Mouse (Mus musculus) liver, embryonic 13.5 days (tissue): ENCODE data around the gene Adat3. TPM values are rescaled to one million over a fixed set of nuclear protein-coding genes. Genes with fewer than 3 reads are reported as not detected.

ENCODE experiments used
- ATAC-seq: fragments of 200-750 bp; cut with Nextera tagmentation; 2 replicates; pipeline ENCODE4 v1.8.0; 2017; ENCODE audit warnings: low read depth, mild to moderate bottlenecking, moderate number of reproducible peaks, moderate library complexity
- DNase-seq: peaks from one replicate; pipeline ENCODE4 v3.0.0; 2022
- H3K27ac ChIP-seq: fragments of 300-500 bp; sonication (generic); 2 replicates; pipeline ENCODE4 v1.5.1; 2015; ENCODE audit warnings: moderate library complexity, mild to moderate bottlenecking, inconsistent platforms
- H3K27me3 ChIP-seq: fragments of 300-500 bp; sonication (generic); 2 replicates; pipeline ENCODE4 v1.6.1; 2015; ENCODE audit warnings: mild to moderate bottlenecking, inconsistent platforms
- H3K36me3 ChIP-seq: fragments of 300-500 bp; sonication (generic); 2 replicates; pipeline ENCODE4 v1.6.1; 2015; ENCODE audit warnings: mild to moderate bottlenecking, inconsistent platforms
- H3K4me1 ChIP-seq: fragments of 300-500 bp; sonication (generic); replicated peaks from 2 replicates; pipeline ENCODE4 v1.6.1; 2015; ENCODE audit warnings: inconsistent platforms
- H3K4me2 ChIP-seq: fragments of 300-500 bp; sonication (generic); 2 replicates; pipeline ENCODE4 v1.6.1; 2015; ENCODE audit warnings: inconsistent platforms, mild to moderate bottlenecking, moderate library complexity
- H3K4me3 ChIP-seq: fragments of 300-500 bp; sonication (generic); replicated peaks from 2 replicates; pipeline ENCODE4 v1.5.1; 2015; ENCODE audit warnings: mild to moderate bottlenecking, inconsistent platforms
- H3K9ac ChIP-seq: fragments of 300-500 bp; sonication (generic); 2 replicates; pipeline ENCODE4 v1.6.1; 2015; ENCODE audit warnings: mild to moderate bottlenecking, inconsistent platforms
- H3K9me3 ChIP-seq: fragments of 300-500 bp; sonication (generic); replicated peaks from 2 replicates; pipeline ENCODE4 v1.6.1; 2016; ENCODE audit warnings: inconsistent platforms
- WGBS: fragments of 180-500 bp; shearing (Covaris S2); methylation state at CpG from one replicate; pipeline ENCODE4 v1.1.7; 2015; ENCODE audit not compliant: insufficient replicate concordance; 5-methylcytosine and 5-hydroxymethylcytosine counted together
- polyA plus RNA-seq: library from polyadenylated mRNA; unstranded; fragments of >200 nt; fragmentation: Nextera tagmentation; extraction: Ambion mirVana; gene quantifications from 2 replicates; pipeline ENCODE4 v1.2.1, GENCODE M21; 2015

Gene Adat3
- polyA plus RNA-seq, 1 experiment from 2014 or later: 6.3 TPM

GRCm38 (mm10) chr10:80570419-80570818, 32.3 kb upstream of the Adat3 start:
- Histone ChIP-seq H3K4me1 (peaks cover 95% of the 10 kb centered on the region), H3K4me2 (peak overlapping the region; percentile 100), H3K27me3 (no peaks in the 10 kb centered on the region), H3K4me3 (peak overlapping the region; percentile 96), H3K27ac (peak overlapping the region; percentile 99), H3K36me3 (peaks cover 47% of the 10 kb centered on the region), H3K9ac (peak overlapping the region; percentile 98), H3K9me3 (no peaks in the 10 kb centered on the region)
- ATAC-seq (no peak), DNase-seq (no peak)
- 28% methylated on average over 10 of the region's 10 CpGs for WGBS

- no peaks in the 10 kb centered on the region for H3K27me3 ChIP-seq
- H3K4me3 ChIP-seq: peak overlapping the region; percentile 96
- no peaks in the 10 kb centered on the region for H3K9me3 ChIP-seq
- 9% methylated on average over 30 of the region's 30 CpGs for WGBS
- H3K4me2 ChIP-seq: peak overlapping the region; percentile 100
- H3K27ac ChIP-seq: peak overlapping the region; percentile 99
- peaks cover 98% of the 10 kb centered on the region for H3K4me1 ChIP-seq
- peak overlapping the region; percentile 98 for H3K9ac ChIP-seq
- H3K36me3 ChIP-seq: peaks cover 40% of the 10 kb centered on the region
- ATAC-seq (peak; percentile 61), DNase-seq (peak; percentile 69)
Measured at GRCm38 (mm10) chr10:80570871-80571836, 31.5 kb upstream of the Adat3 start.

GRCm38 (mm10) chr10:80572477-80572876, 30.2 kb upstream of the Adat3 start:
- no peaks in the 10 kb centered on the region for H3K9me3 ChIP-seq

DNA sequence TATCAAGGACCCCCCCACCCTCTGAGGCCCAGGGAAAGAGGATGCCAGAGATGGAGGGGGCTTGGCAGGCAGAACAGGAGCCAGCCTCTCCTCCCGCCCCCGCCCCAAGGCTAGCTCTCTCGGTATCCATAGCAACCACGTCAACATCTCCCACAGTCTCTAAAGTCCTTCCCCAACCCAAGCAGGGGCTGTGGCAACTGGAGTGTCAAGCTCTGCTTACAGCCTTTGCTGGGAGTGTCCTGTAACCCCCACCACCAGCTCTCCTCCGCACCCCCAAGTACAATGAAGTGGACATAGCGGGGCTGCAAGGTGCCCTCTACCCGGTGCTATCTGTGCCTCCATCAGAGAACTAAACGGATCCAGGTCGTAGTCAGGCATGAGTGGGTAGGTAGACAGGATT, 28.7 kb upstream of the Adat3 start:
- WGBS: 54% methylated on average over 9 of the region's 9 CpGs
- H3K27ac ChIP-seq: peak overlapping the region; percentile 99
- H3K4me3 ChIP-seq: peak overlapping the region; percentile 96
- H3K36me3 ChIP-seq: peaks cover 14% of the 10 kb centered on the region
- H3K4me2 ChIP-seq: peak overlapping the region; percentile 100
- no peak for DNase-seq
- peak overlapping the region; percentile 98 for H3K9ac ChIP-seq
- H3K4me1 ChIP-seq: peaks cover 88% of the 10 kb centered on the region
- no peak for ATAC-seq
- H3K9me3 ChIP-seq: no peaks in the 10 kb centered on the region
- H3K27me3 ChIP-seq: no peaks in the 10 kb centered on the region

More at GRCm38 (mm10) chr10:80572477-80572876, 30.2 kb upstream of the Adat3 start:
- Histone ChIP-seq H3K9ac (peak overlapping the region; percentile 98), H3K27ac (peak overlapping the region; percentile 99), H3K4me2 (peak overlapping the region; percentile 100), H3K36me3 (peaks cover 29% of the 10 kb centered on the region), H3K4me3 (peak overlapping the region; percentile 96), H3K4me1 (peaks cover 90% of the 10 kb centered on the region), H3K27me3 (no peaks in the 10 kb centered on the region)
- peak; percentile 83 for DNase-seq
- 21% methylated on average over 2 of the region's 2 CpGs for WGBS
- ATAC-seq: peak; percentile 65

GRCm38 (mm10) chr10:80574896-80575295, 27.8 kb upstream of the Adat3 start:
- H3K27ac ChIP-seq: peak overlapping the region; percentile 99

GRCm38 (mm10) chr10:80575925-80576324, 26.8 kb upstream of the Adat3 start:
- Histone ChIP-seq H3K27me3 (no peaks in the 10 kb centered on the region), H3K9ac (peak overlapping the region; percentile 98), H3K36me3 (peaks cover 13% of the 10 kb centered on the region; the same call in 1 of the 2 replicates), H3K4me2 (peak overlapping the region; percentile 100), H3K27ac (peak overlapping the region; percentile 99), H3K4me3 (peak overlapping the region; percentile 96), H3K9me3 (no peaks in the 10 kb centered on the region), H3K4me1 (peaks cover 84% of the 10 kb centered on the region)
- ATAC-seq (no peak), DNase-seq (no peak)
- WGBS: 3% methylated on average over 17 of the region's 17 CpGs

More at GRCm38 (mm10) chr10:80574896-80575295, 27.8 kb upstream of the Adat3 start:
- Histone ChIP-seq H3K4me1 (peaks cover 90% of the 10 kb centered on the region), H3K4me3 (peak overlapping the region; percentile 96), H3K4me2 (peak overlapping the region; percentile 100), H3K27me3 (no peaks in the 10 kb centered on the region), H3K36me3 (peaks cover 13% of the 10 kb centered on the region; the same call in 1 of the 2 replicates), H3K9ac (peak overlapping the region; percentile 98), H3K9me3 (no peaks in the 10 kb centered on the region)
- ATAC-seq: no peak
- 55% methylated on average over 3 of the region's 3 CpGs for WGBS
- no peak for DNase-seq

GRCm38 (mm10) chr10:80576351-80577194, 26.1 kb upstream of the Adat3 start:
- Histone ChIP-seq H3K4me2 (peak overlapping the region; percentile 100), H3K27me3 (no peaks in the 10 kb centered on the region), H3K4me1 (peaks cover 78% of the 10 kb centered on the region), H3K36me3 (peaks cover 13% of the 10 kb centered on the region; the same call in 1 of the 2 replicates), H3K27ac (peak overlapping the region; percentile 99), H3K9me3 (no peaks in the 10 kb centered on the region), H3K4me3 (peak overlapping the region; percentile 96), H3K9ac (peak overlapping the region; percentile 98)
- WGBS: under 1% methylated on average over 93 of the region's 96 CpGs
- DNase-seq (peak; percentile 67), ATAC-seq (no peak)

DNA sequence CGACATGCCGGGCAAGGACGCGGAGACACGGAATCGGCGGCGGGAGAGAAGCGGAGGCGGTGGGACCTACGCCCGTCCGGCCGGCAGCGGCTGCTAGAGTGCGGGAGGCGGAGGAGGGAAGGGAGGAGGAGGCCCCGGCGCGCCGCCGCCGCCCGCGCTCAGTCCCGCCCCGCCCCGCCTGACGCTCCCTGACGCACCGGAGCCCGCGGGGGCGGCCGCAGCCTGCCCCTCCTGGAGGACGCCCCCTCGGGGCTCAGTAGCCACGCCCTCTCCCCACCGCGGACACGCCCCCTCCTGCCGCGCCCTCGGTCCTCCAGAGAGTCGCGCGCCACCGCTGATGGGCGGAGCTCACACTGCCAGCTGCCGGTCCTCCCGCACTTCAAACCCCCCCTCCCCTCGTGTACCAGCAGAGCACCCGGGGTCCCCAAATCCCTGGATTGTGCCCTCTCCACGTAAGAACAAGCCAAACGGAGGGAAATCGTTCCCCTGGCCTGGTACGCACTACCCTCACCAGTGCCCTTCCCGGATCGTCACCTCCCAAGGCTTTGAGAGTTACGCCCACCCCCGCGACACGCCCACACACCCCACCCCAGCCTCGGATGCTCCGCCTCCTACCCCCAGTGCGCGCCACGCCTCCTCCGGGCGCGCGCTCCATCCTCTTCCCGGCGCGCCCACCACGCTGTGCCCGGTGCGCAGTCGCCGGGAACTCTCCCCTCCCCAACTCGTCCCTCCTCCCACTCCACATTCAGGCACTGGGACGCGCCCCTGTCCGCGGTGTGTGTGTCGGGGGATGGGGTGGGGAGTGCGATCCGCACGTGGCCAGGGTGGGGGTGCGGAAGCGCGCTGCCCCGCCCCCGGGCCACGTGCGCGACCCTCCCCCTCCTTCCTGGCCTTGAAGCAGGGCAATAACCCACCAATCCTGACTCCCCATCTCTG, 25.2 kb upstream of the Adat3 start, which contains the start of gene Klf16:
Gene Klf16, minus strand, starts transcription at position 127 of the 936 bp plus-strand sequence.
- DNase-seq: peak; percentile 99
- WGBS: under 1% methylated on average over 93 of the region's 97 CpGs
- no peaks in the 10 kb centered on the region for H3K27me3 ChIP-seq
- peak within 1 kb of the TSS; percentile 100 for H3K4me2 ChIP-seq
- H3K9ac ChIP-seq: peak within 1 kb of the TSS; percentile 98
- peak within 1 kb of the TSS; percentile 96 for H3K4me3 ChIP-seq
- no peaks in the 10 kb centered on the region for H3K9me3 ChIP-seq
- peak within 1 kb of the TSS; percentile 99 for H3K27ac ChIP-seq
- H3K36me3 ChIP-seq: peaks cover 18% of the 10 kb centered on the region; the same call in 1 of the 2 replicates
- peaks cover 69% of the 10 kb centered on the region for H3K4me1 ChIP-seq
- ATAC-seq: peak; percentile 71

DNA sequence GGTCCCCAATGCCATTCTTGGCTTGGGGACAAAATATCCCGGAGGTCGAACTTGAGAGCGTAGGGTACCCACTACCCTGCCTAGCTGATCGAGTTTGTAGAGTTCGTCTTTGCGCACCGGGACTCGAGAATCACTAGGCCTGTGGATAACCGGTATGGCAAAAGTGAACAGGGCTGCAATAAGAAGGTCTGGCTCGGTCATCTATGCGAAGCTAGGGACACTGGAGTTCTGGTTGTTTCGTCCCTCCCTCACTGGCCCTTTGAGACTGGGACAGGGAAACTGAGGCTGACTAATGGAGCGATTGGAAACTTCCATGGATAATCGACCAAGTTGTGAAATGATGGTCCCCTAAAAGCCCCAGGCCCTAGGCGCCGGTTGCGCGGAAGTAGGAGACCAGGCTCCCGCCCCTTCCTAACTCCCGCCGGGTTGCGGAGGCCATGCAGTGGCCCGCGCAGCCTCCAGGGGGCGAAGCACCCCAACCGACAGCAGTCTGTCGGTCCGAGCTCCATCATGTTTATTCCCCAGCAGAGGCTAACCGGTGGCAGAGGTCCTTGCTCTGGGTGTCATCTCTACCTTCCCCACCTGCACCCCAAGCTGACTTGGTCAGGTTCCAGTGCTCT, 24.4 kb upstream of the Adat3 start:
- peak overlapping the region; percentile 99 for H3K27ac ChIP-seq
- H3K9ac ChIP-seq: peak overlapping the region; percentile 75
- ATAC-seq (peak; percentile 52), DNase-seq (peak; percentile 84)
- H3K27me3 ChIP-seq: no peaks in the 10 kb centered on the region
- peak overlapping the region; percentile 96 for H3K4me3 ChIP-seq
- under 1% methylated on average over 29 of the region's 29 CpGs for WGBS
- peaks cover 24% of the 10 kb centered on the region for H3K36me3 ChIP-seq
- H3K4me1 ChIP-seq: peaks cover 63% of the 10 kb centered on the region
- peak overlapping the region; percentile 100 for H3K4me2 ChIP-seq
- no peaks in the 10 kb centered on the region for H3K9me3 ChIP-seq

GRCm38 (mm10) chr10:80578911-80579310, 23.8 kb upstream of the Adat3 start:
- H3K36me3 ChIP-seq: peaks cover 26% of the 10 kb centered on the region
- H3K9ac ChIP-seq: peak overlapping the region; percentile 75
- H3K4me2 ChIP-seq: peak overlapping the region; percentile 100
- peak overlapping the region; percentile 96 for H3K4me3 ChIP-seq
- peak overlapping the region; percentile 99 for H3K27ac ChIP-seq
- 6% methylated on average over 8 of the region's 8 CpGs for WGBS
- no peaks in the 10 kb centered on the region for H3K27me3 ChIP-seq
- ATAC-seq (peak; percentile 44), DNase-seq (peak; percentile 78)
- no peaks in the 10 kb centered on the region for H3K9me3 ChIP-seq
- H3K4me1 ChIP-seq: peaks cover 63% of the 10 kb centered on the region
